Mouse (Mus musculus) adrenal gland, adult (tissue): ENCODE results near the gene Acadl.

ENCODE experiments used
- DNase-seq, 2 experiments: peaks; one replicate each; pipeline ENCODE4 v3.0.0; 2022 to 2023; ENCODE audit warnings: low spot score in 1 of 2; ENCODE audit not compliant: inconsistent age in 2 of 2

Gene Acadl

GRCm38 (mm10) chr1:66862712-66863511 is at the start of gene Acadl:
Gene Acadl (minus strand): TSS chr1:66863277.
- DNase-seq, result peak; percentile 94 to 98

DNA sequence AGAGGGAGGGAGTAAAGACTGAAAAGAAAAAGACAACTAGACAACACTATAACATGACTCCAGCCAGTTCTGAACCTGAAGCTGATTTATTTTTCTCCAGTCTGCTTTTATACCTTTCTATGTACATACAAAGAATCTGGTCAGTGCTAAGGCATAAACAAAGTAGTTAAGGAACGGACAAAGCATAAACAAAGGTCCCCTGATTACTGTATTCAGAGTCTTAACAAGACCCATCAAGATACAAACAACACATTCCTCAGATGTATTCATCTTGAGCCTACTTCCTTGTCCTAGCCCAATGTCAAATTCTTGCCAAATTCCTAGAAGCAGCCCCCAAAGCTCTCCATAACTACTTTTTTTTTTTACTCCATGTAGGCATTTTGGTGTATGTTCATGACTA is 49.2 kb upstream of the Acadl start:
- no peak for DNase-seq

GRCm38 (mm10) chr1:66902566-66902965 is 39.5 kb upstream of the Acadl start:
- no peak for DNase-seq

DNA sequence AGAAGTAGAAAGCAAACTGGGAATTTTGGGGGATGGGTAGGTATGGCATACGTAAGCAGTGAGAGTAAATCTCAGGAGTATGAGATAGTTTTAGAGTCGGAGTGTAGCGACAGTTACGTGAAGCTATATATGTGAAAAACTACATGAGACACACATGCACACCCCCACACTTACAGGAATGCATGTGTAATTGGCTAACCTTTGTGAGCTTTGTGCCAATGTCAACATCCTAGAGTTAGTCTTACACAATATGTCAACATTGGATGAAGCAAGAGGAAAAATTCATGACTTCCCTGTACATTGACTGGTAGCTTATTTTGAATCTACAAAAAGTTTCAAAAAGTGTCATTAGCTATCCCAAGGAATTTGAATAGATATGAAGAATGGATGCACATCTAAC is 37.9 kb upstream of the Acadl start:
- peak in 1 of 2 experiments; percentile 41 for DNase-seq

GRCm38 (mm10) chr1:66898261-66898660 is 35.2 kb upstream of the Acadl start:
- DNase-seq, result no peak

DNA sequence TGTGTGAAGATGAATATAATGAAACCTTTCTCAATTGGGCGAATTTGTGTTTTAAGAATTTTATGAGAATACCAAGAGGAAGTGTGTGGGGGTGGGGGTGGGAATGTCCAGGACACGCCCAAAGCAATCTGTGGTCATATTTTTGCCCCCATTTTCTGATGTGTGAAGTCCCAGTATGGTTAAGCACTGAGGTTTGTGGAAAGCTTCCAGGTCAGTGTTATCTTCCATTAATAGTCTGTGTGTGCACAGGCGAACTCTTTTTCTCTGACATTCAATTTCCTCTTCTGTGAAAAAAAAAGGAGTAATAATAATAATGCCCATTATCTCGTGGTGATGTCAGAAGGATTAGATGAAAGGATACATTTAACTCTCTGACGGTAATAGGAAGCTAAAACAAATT is 33.5 kb upstream of the Acadl start:
- peak in 1 of 2 experiments; percentile 28 for DNase-seq

- no peak for DNase-seq
Measured at GRCm38 (mm10) chr1:66896125-66896524, 33.0 kb upstream of the Acadl start.

GRCm38 (mm10) chr1:66895837-66896118 is 32.7 kb upstream of the Acadl start:
- DNase-seq, result peak; percentile 53 to 86

DNA sequence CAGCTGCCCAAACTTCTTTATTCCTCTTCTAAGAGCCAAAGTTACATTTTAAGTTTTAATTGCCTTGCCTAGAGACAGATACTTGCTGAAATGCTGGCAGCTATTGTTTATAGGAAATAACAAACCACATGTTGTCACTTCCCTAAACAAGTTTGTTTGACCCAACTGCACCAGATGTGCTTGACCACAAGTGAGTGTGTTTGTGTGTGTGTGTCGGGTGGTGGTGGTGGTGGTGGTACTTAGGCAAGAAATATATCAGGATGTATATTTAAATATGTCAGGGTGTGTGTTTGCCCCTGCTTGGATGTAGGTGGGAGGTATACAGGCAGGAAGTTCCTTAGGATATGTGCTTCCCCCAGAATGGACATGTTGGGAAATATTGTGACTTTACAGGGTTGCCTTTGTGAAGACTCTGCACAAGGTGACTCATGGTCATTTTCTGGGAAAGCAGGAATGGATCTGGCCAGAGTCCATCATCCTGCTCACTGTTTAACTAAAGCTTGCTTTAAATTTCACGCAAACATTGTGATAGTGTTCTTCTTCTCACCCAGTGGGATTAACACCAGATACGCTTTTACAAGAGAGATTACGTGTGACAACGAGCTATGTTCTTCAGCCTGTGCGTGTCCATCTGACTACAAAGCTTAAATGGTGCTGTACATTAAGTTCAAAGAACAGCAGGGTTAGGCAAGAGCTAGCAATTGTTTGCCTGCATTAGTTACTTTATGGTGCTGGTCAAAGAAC is 32.2 kb upstream of the Acadl start:
- no peak for DNase-seq

DNA sequence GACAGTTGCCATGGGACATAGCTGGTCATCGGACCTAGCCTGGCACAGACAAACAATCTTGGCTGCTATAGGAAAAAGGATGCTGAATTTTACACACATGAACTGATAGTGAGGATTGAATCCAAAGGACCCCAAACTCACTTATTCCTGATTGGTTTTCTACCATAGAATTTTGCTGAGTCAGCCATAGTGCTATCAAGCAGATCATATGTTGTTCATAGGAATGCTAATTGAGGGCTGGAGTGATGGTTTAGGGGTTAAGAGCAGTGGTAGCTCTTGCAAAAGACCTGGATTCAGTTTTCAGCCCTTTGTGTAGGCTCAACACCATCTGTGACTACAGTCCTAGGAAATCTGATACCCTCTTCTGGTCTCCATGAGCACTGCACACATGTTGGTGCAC is 24.1 kb upstream of the Acadl start:
- no peak for DNase-seq

GRCm38 (mm10) chr1:66880217-66880616 is 17.1 kb upstream of the Acadl start:
- DNase-seq, result no peak

GRCm38 (mm10) chr1:66874740-66875139 is 11.7 kb upstream of the Acadl start:
- DNase-seq, result no peak

DNA sequence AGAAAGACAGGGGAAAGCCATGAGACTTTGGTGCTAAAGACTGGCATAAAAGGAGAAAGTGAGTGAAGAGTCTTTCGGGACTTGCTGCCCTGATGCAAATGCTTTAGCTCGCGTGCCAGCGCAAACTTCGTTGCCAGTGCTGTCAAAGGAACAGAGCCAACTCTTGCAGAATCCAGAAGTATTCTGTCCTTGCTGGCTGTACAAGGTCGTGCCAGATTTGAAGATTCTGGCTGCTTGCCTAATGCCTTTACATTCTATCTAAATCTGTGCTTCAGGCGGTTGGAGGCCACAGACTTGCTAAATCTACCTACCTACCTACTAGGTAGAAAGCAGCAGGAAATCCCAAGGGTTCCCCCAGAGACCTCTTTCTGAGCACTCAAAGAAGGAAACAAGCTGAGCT is 8.5 kb upstream of the Acadl start:
- DNase-seq, result peak; percentile 83 to 95

DNA sequence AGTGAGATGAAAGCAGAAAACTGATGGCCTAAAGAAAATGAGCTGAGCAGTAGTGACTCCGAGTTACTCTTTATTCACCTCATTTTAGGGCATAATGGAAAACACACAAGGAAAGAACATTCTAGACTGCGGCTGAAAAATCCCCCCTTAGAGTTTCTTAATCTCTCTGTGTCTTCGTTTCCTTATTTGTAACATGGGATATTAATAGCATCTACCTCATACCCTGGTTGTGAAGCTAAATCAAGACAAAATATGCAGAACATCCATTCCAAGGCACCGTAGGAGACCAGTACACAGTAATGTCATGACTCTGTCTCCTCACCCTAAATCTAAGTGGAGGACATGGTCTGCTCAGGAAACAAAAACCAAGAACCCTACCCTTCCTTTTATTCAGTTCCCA is 2.6 kb upstream of the Acadl start:
- no peak for DNase-seq

- DNase-seq, result peak in 1 of 2 experiments; percentile 72
Measured at GRCm38 (mm10) chr1:66863741-66864495, 841 bp upstream of the Acadl start.

- peak; percentile 35 to 78 for DNase-seq
Measured at GRCm38 (mm10) chr1:66861764-66862672, 1.1 kb downstream of the Acadl start.

- peak in 1 of 2 experiments; percentile 57 for DNase-seq
Measured at GRCm38 (mm10) chr1:66847506-66847905, 15.6 kb downstream of the Acadl start.

DNA sequence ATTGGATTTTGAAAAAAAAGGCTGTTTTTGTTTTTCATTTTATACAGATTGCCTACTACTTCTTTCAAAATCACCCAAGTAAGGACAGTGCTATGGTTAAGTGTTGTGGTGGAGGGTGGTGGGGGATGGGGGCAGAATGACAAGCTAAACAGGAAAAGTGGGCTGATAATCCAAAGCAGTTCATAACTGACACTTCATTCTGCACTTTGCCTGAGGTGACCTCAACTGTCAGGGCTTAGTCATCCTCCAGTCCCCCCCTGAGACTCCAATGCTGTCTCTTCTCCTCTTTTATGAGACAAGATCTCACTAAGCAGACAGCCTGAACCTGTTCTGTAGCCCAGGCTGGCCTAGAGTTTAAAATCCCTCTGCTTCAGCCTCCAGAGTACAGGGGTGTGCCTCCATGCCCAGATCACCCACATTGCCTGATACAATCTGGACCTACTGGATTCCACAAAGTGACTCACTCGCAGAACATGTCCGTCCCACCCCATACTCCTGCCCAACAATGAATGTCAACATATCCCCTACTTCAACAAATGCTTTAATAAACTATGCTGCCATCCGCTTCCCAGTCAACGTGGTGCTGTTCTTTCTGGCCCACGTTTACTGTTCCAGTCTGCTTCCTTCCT is 17.3 kb downstream of the Acadl start:
- DNase-seq, result peak in 1 of 2 experiments; percentile 58

- no peak for DNase-seq
Measured at GRCm38 (mm10) chr1:66841938-66842337, 21.1 kb downstream of the Acadl start.

DNA sequence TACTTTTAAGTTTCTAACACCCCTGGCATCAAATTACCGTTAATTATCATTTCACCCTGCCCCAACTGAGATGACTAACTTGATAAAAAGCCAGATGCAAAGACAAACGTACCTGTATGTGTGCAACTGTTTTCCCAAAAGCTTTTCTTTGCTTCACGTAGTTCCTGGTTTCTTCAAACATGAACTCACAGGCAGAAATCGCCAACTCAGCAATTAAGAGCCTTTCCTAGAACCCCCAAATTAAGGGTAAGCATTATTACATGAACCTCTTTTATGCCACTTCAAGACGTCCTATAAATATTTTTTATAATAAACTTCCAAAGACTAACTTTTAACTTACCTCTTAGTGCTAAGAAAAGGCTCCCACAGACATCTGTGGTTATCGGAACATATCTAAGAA is 21.6 kb downstream of the Acadl start:
- no peak for DNase-seq
